Mouse (Mus musculus) lung, postnatal 10 days (tissue): ENCODE data around the gene Upf2.
A peak's percentile ranks its signal among the peaks of the same experiment; 100 is the strongest.
"Not testable (repeated sequence)": the region's sequence is repeated elsewhere in the genome, so short reads cannot be mapped to it uniquely, and the experiment has no call there.

Source experiments
- DNase-seq: peaks from one replicate; pipeline ENCODE4 v3.0.0; 2021

Upf2 gene

GRCm38 (mm10) chr2:5950766-5951595, at the start of gene Upf2:
Gene Upf2 (plus strand): TSS chr2:5951469.
- DNase-seq = peak; percentile 97

- peak; percentile 20 for DNase-seq
Measured at GRCm38 (mm10) chr2:5906092-5906491, 45.2 kb upstream of the Upf2 start.

- peak; percentile 39 for DNase-seq
Measured at GRCm38 (mm10) chr2:5906625-5907024, 44.6 kb upstream of the Upf2 start.

- peak; percentile 17 for DNase-seq
Measured at GRCm38 (mm10) chr2:5911282-5911965, 39.8 kb upstream of the Upf2 start.

GRCm38 (mm10) chr2:5922823-5923222, 28.4 kb upstream of the Upf2 start:
- no peak for DNase-seq

GRCm38 (mm10) chr2:5923786-5924185, 27.5 kb upstream of the Upf2 start:
- no peak for DNase-seq

GRCm38 (mm10) chr2:5927481-5927880, 23.8 kb upstream of the Upf2 start:
- DNase-seq = no peak

GRCm38 (mm10) chr2:5929793-5930192, 21.5 kb upstream of the Upf2 start:
- DNase-seq = no peak

- DNase-seq = no peak
Measured at GRCm38 (mm10) chr2:5930291-5931054, 20.8 kb upstream of the Upf2 start.

GRCm38 (mm10) chr2:5931938-5932337, 19.3 kb upstream of the Upf2 start:
- DNase-seq = no peak

- DNase-seq = no peak
Measured at GRCm38 (mm10) chr2:5934936-5935335, 16.3 kb upstream of the Upf2 start.

- DNase-seq = no peak
Measured at GRCm38 (mm10) chr2:5936068-5936467, 15.2 kb upstream of the Upf2 start.

- DNase-seq = no peak
Measured at GRCm38 (mm10) chr2:5936550-5936949, 14.7 kb upstream of the Upf2 start.

GRCm38 (mm10) chr2:5939319-5939718, 11.9 kb upstream of the Upf2 start:
- no peak for DNase-seq

- no peak for DNase-seq
Measured at GRCm38 (mm10) chr2:5939911-5940310, 11.4 kb upstream of the Upf2 start.

- no peak for DNase-seq
Measured at GRCm38 (mm10) chr2:5940936-5941335, 10.3 kb upstream of the Upf2 start.

- DNase-seq = no peak
Measured at GRCm38 (mm10) chr2:5941861-5942415, 9.3 kb upstream of the Upf2 start.

- peak; percentile 68 for DNase-seq
Measured at GRCm38 (mm10) chr2:5942416-5943032, 8.7 kb upstream of the Upf2 start, which contains the start of gene Dhtkd1. Gene Dhtkd1 (minus strand): TSS chr2:5942792.

GRCm38 (mm10) chr2:5943071-5943470, 8.2 kb upstream of the Upf2 start:
- no peak for DNase-seq

GRCm38 (mm10) chr2:5945629-5946028, 5.6 kb upstream of the Upf2 start:
- DNase-seq = no peak

- no peak for DNase-seq
Measured at GRCm38 (mm10) chr2:5946876-5947275, 4.4 kb upstream of the Upf2 start.

- no peak for DNase-seq
Measured at GRCm38 (mm10) chr2:5948964-5949363, 2.3 kb upstream of the Upf2 start.

GRCm38 (mm10) chr2:5949821-5950220, 1.4 kb upstream of the Upf2 start:
- not testable (repeated sequence) for DNase-seq
